Mouse (Mus musculus): ENCODE measurements around the gene Rpl32.

The Rpl32 gene

GRCm38 (mm10) chr6:115768207-115768606 lies 40.3 kb downstream of the Rpl32 start:
- H3K4me3 ChIP-seq (replicated peaks; ENCODE audit: low read length) = no peak overlapping the region
- H3K4me1 ChIP-seq (replicated peaks; ENCODE audit: low read depth, low read length) = peaks cover 48% of the 10 kb centered on the region
- no peaks in the 10 kb centered on the region for H3K27me3 ChIP-seq (ENCODE audit: insufficient read depth, low read length)
- H3K9me3 ChIP-seq (ENCODE audit: low read length) = no peaks in the 10 kb centered on the region
- H3K36me3 ChIP-seq (ENCODE audit: insufficient read depth, low read length) = no peaks in the 10 kb centered on the region
- TF ChIP-seq POU5F1 (IDR thresholded peaks at IDR 0.05; ENCODE audit: borderline replicate concordance, low read length) = no peak
- no peak for TF ChIP-seq CTCF (conservative IDR thresholded peaks at IDR 0.05; ENCODE audit: low read length)
- no peak for TF ChIP-seq NANOG (IDR thresholded peaks at IDR 0.05; ENCODE audit: borderline replicate concordance, low read length)

GRCm38 (mm10) chr6:115767357-115767756 lies 41.2 kb downstream of the Rpl32 start:
- no peaks in the 10 kb centered on the region for H3K27me3 ChIP-seq (ENCODE audit: insufficient read depth, low read length)
- TF ChIP-seq CTCF (conservative IDR thresholded peaks at IDR 0.05; ENCODE audit: low read length) = no peak
- no peak for TF ChIP-seq POU5F1 (IDR thresholded peaks at IDR 0.05; ENCODE audit: borderline replicate concordance, low read length)
- no peak for TF ChIP-seq NANOG (IDR thresholded peaks at IDR 0.05; ENCODE audit: borderline replicate concordance, low read length)

GRCm38 (mm10) chr6:115764179-115764578 lies 44.4 kb downstream of the Rpl32 start:
- Histone ChIP-seq H3K36me3 (ENCODE audit: insufficient read depth, low read length) (no peaks in the 10 kb centered on the region), H3K4me1 (replicated peaks; ENCODE audit: low read depth, low read length) (peaks cover 87% of the 10 kb centered on the region), H3K9me3 (ENCODE audit: low read length) (no peaks in the 10 kb centered on the region), H3K27me3 (ENCODE audit: insufficient read depth, low read length) (no peaks in the 10 kb centered on the region), H3K4me3 (replicated peaks; ENCODE audit: low read length) (peak overlapping the region; percentile 49)
- TF ChIP-seq CTCF (conservative IDR thresholded peaks at IDR 0.05; ENCODE audit: low read length) = no peak
- no peak for TF ChIP-seq NANOG (IDR thresholded peaks at IDR 0.05; ENCODE audit: borderline replicate concordance, low read length)
- no peak for TF ChIP-seq POU5F1 (IDR thresholded peaks at IDR 0.05; ENCODE audit: borderline replicate concordance, low read length)

More at GRCm38 (mm10) chr6:115767357-115767756, 41.2 kb downstream of the Rpl32 start:
- peaks cover 55% of the 10 kb centered on the region for H3K4me1 ChIP-seq (replicated peaks; ENCODE audit: low read depth, low read length)
- H3K36me3 ChIP-seq (ENCODE audit: insufficient read depth, low read length) = no peaks in the 10 kb centered on the region
- H3K9me3 ChIP-seq (ENCODE audit: low read length) = no peaks in the 10 kb centered on the region
- 0 out of 2 replicates have a peak overlapping the region, but pooled peaks have one; percentile 13 for H3K4me3 ChIP-seq (replicated peaks; ENCODE audit: low read length)

DNA sequence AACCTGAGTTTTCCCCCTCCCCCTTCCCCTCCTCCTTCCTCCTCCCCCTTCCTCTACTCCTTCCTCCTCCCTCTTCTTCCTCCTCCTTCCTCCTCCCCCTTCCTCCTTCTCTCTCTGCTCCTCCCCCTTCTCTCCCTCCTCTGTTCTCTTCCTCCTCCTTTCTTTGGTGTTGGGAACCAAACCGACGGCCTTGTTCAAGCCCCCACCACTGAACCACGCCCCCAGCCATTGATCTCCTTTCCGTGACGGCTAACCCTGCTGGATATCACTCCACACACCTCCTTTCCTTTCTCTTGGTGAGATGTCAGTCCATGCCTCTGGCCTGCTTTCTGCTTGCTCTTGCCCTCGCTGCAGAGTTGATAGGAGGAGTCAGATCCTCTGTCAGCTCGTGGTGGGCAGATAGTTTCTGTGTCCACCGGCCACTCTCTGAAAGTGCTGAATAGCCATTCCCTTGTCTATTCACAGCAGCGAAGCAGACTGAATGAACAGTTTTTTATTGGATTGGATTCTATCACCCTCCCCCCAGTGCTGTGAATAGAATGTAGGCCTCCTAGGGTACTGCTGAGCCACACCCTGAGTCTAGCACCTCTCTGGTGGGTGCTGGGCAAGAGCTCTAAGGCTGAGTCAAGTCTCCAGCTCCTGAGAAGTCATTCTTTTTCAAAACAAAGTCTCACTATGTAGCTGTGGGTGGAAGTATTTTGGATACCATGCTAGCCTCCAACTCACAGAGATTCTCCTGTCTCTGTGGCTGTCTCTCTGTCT lies 46.4 kb downstream of the Rpl32 start, which contains the start of gene Tmem40:
Gene Tmem40 (minus strand): TSS at position 416 of the 762 bp plus-strand sequence.
- no peaks in the 10 kb centered on the region for H3K36me3 ChIP-seq (ENCODE audit: insufficient read depth, low read length)
- H3K27me3 ChIP-seq (ENCODE audit: insufficient read depth, low read length) = no peaks in the 10 kb centered on the region
- peak within 1 kb of the TSS; percentile 53 for H3K4me3 ChIP-seq (replicated peaks; ENCODE audit: low read length)
- H3K9me3 ChIP-seq (ENCODE audit: low read length) = no peaks in the 10 kb centered on the region
- TF ChIP-seq POU5F1 (IDR thresholded peaks at IDR 0.05; ENCODE audit: borderline replicate concordance, low read length) (no peak), CTCF (conservative IDR thresholded peaks at IDR 0.05; ENCODE audit: low read length) (no peak), NANOG (IDR thresholded peaks at IDR 0.05; ENCODE audit: borderline replicate concordance, low read length) (no peak)
- peaks cover 86% of the 10 kb centered on the region for H3K4me1 ChIP-seq (replicated peaks; ENCODE audit: low read depth, low read length)

DNA sequence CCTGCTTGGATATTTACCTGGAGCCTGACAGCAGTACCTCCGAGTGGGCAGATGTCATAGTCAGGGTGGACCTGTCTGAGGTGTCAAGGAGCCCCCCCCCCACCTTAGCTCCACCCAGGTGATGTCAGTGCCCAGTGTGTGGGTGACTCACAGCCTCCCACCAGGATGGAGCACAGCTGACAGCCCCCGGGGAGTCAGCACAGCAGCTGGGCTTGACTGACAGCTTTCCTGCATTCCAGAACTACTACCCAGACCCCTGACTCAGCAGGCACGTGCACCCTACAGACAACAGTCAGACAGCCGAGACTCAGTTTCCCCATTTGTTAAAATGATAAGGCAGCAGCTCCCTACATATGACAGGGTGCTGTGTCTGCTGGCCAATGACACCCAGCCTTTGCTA lies 47.6 kb downstream of the Rpl32 start:
- Histone ChIP-seq H3K36me3 (ENCODE audit: insufficient read depth, low read length) (no peaks in the 10 kb centered on the region), H3K9me3 (ENCODE audit: low read length) (no peaks in the 10 kb centered on the region), H3K4me3 (replicated peaks; ENCODE audit: low read length) (no peak overlapping the region; the same call in 1 of the 2 replicates), H3K27me3 (ENCODE audit: insufficient read depth, low read length) (no peaks in the 10 kb centered on the region), H3K4me1 (replicated peaks; ENCODE audit: low read depth, low read length) (peaks cover 80% of the 10 kb centered on the region)
- TF ChIP-seq POU5F1 (IDR thresholded peaks at IDR 0.05; ENCODE audit: borderline replicate concordance, low read length) (no peak), CTCF (conservative IDR thresholded peaks at IDR 0.05; ENCODE audit: low read length) (no peak), NANOG (IDR thresholded peaks at IDR 0.05; ENCODE audit: borderline replicate concordance, low read length) (no peak)

DNA sequence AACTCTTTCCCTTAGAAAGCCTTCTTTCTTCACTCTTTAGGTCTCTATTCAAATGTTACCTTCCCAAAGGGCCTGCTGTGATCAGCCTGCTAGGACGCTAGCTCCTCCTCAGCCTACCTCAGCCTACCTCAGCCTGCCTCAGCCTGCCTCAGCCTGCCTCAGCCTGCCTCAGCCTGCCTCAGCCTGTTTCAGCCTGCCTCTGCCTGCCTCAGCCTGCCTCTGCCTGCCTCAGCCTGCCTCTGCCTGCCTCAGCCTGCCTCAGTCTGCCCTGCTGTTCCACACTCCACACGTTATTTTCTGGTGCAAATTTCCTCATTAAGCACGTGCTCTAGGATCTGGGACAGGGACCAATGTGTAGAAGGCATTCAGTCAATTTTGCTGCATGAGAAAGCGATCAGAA lies 48.4 kb downstream of the Rpl32 start:
- TF ChIP-seq NANOG (IDR thresholded peaks at IDR 0.05; ENCODE audit: borderline replicate concordance, low read length) (no peak), CTCF (conservative IDR thresholded peaks at IDR 0.05; ENCODE audit: low read length) (no peak), POU5F1 (IDR thresholded peaks at IDR 0.05; ENCODE audit: borderline replicate concordance, low read length) (no peak)
- Histone ChIP-seq H3K4me3 (replicated peaks; ENCODE audit: low read length) (no peak overlapping the region), H3K9me3 (ENCODE audit: low read length) (no peaks in the 10 kb centered on the region)

DNA sequence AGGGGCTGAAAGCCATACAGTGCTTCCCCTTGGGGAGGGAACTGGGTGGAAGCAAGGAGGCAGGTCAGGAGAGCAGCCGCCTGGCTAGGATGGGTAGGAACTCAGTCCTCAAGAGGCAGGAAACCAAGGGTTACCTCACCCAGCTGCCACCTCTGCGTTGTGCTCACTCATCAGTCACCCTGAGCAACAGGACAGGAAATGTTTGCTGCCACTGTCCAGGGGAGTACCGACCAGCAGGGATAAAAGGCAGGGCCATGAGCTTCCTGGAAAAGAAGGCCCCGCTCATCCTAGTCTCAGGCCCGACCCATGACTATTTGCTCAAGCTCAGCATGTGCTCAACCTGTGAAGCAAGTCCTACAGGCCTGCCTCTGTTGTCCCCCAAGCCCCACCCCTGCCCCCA lies 49.1 kb downstream of the Rpl32 start:
- TF ChIP-seq NANOG (IDR thresholded peaks at IDR 0.05; ENCODE audit: borderline replicate concordance, low read length) = no peak
- TF ChIP-seq POU5F1 (IDR thresholded peaks at IDR 0.05; ENCODE audit: borderline replicate concordance, low read length) = no peak
- TF ChIP-seq CTCF (conservative IDR thresholded peaks at IDR 0.05; ENCODE audit: low read length) = no peak
- peaks cover 66% of the 10 kb centered on the region for H3K4me1 ChIP-seq (replicated peaks; ENCODE audit: low read depth, low read length)
- no peaks in the 10 kb centered on the region for H3K36me3 ChIP-seq (ENCODE audit: insufficient read depth, low read length)

More for the DNA sequence above, 48.4 kb downstream of the Rpl32 start:
- peaks cover 73% of the 10 kb centered on the region for H3K4me1 ChIP-seq (replicated peaks; ENCODE audit: low read depth, low read length)
- no peaks in the 10 kb centered on the region for H3K27me3 ChIP-seq (ENCODE audit: insufficient read depth, low read length)
- no peaks in the 10 kb centered on the region for H3K36me3 ChIP-seq (ENCODE audit: insufficient read depth, low read length)

GRCm38 (mm10) chr6:115758981-115759435 lies 49.5 kb downstream of the Rpl32 start:
- Histone ChIP-seq H3K36me3 (ENCODE audit: insufficient read depth, low read length) (no peaks in the 10 kb centered on the region), H3K9me3 (ENCODE audit: low read length) (no peaks in the 10 kb centered on the region), H3K4me3 (replicated peaks; ENCODE audit: low read length) (peak overlapping the region; percentile 29; the same call in 1 of the 2 replicates), H3K27me3 (ENCODE audit: insufficient read depth, low read length) (no peaks in the 10 kb centered on the region), H3K4me1 (replicated peaks; ENCODE audit: low read depth, low read length) (peaks cover 61% of the 10 kb centered on the region)
- TF ChIP-seq POU5F1 (IDR thresholded peaks at IDR 0.05; ENCODE audit: borderline replicate concordance, low read length) = no peak
- TF ChIP-seq CTCF (conservative IDR thresholded peaks at IDR 0.05; ENCODE audit: low read length) = no peak
- TF ChIP-seq NANOG (IDR thresholded peaks at IDR 0.05; ENCODE audit: borderline replicate concordance, low read length) = no peak

More for the DNA sequence above, 49.1 kb downstream of the Rpl32 start:
- H3K4me3 ChIP-seq (replicated peaks; ENCODE audit: low read length) = peak overlapping the region; percentile 29; the same call in 1 of the 2 replicates
- no peaks in the 10 kb centered on the region for H3K9me3 ChIP-seq (ENCODE audit: low read length)
- no peaks in the 10 kb centered on the region for H3K27me3 ChIP-seq (ENCODE audit: insufficient read depth, low read length)
